Mouse (Mus musculus) heart, embryonic 11.5 days (tissue): ENCODE results near the gene Cfap73. TPM values are rescaled to one million over a fixed set of nuclear protein-coding genes. Genes with fewer than 3 reads are reported as not detected.

ENCODE experiments used
- ATAC-seq: fragments of 200-750 bp; cut with Nextera tagmentation; replicated peaks from 2 replicates; pipeline ENCODE4 v1.8.0; 2017; ENCODE audit warnings: moderate library complexity; ENCODE audit not compliant: insufficient number of reproducible peaks, low FRiP score, low TSS enrichment
- H3K27ac ChIP-seq: fragments of 300-500 bp; sonication (generic); 2 replicates; pipeline ENCODE4 v1.5.1; 2014; ENCODE audit warnings: mild to moderate bottlenecking, low read depth, low read length
- H3K27me3 ChIP-seq: fragments of 300-500 bp; sonication (generic); 2 replicates; pipeline ENCODE4 v1.6.1; 2014; ENCODE audit warnings: mild to moderate bottlenecking, low read length, mixed read lengths; ENCODE audit not compliant: control insufficient read depth, insufficient read depth
- H3K36me3 ChIP-seq: fragments of 300-500 bp; sonication (generic); 2 replicates; pipeline ENCODE4 v1.6.1; 2014; ENCODE audit warnings: mild to moderate bottlenecking, low read length, moderate library complexity, mixed read lengths; ENCODE audit not compliant: control insufficient read depth, insufficient read depth
- H3K4me1 ChIP-seq: fragments of 300-500 bp; sonication (generic); 2 replicates; pipeline ENCODE4 v1.6.1; 2014; ENCODE audit warnings: low read length; ENCODE audit not compliant: control insufficient read depth, insufficient read depth
- H3K4me2 ChIP-seq: fragments of 300-500 bp; sonication (generic); 2 replicates; pipeline ENCODE4 v1.6.1; 2014; ENCODE audit warnings: mild to moderate bottlenecking, moderate library complexity
- H3K4me3 ChIP-seq: fragments of 300-500 bp; sonication (generic); 2 replicates; pipeline ENCODE4 v1.5.1; 2014; ENCODE audit warnings: low read depth, low read length
- H3K9ac ChIP-seq: fragments of 300-500 bp; sonication (generic); 2 replicates; pipeline ENCODE4 v1.6.1; 2014; ENCODE audit warnings: mild to moderate bottlenecking, low read depth, low read length, moderate library complexity
- H3K9me3 ChIP-seq: fragments of 300-500 bp; sonication (generic); replicated peaks from 2 replicates; pipeline ENCODE4 v1.6.1; 2016; ENCODE audit warnings: low read length; ENCODE audit not compliant: control insufficient read depth
- WGBS: fragments of 180-500 bp; shearing (Covaris S2); extraction: QIAGEN DNeasy Blood & Tissue Kit; methylation state at CpG from one replicate; pipeline ENCODE4 v1.1.7; 2014; ENCODE audit not compliant: insufficient replicate concordance; 5-methylcytosine and 5-hydroxymethylcytosine counted together
- polyA plus RNA-seq: library from polyadenylated mRNA; unstranded; fragments of >200 nt; fragmentation: Nextera tagmentation; extraction: Ambion mirVana; gene quantifications from 2 replicates; pipeline ENCODE4 v1.2.1, GENCODE M21; 2014

Gene Cfap73
- polyA plus RNA-seq, 1 experiment from 2014 or later: not detected

DNA sequence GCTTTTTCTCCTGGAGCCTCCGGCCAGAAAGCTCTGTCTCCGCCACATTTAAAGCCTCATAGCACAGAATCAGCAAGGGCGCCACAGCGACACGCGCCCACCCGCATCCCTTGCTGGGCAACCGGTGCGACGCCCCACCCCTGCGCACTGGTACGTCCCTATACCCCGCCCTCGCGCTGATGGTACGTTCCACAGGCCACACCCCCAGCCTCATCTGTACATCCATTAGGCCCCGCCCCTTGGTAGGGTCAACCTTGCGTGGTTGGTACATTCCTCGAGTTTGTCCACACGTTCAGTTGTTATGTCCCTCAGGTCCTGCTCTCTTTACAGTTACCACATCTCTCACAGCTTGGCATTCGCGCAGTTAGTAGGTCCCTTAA lies 21.6 kb downstream of the Cfap73 start, which contains the start of the genes Rita1 and Ddx54:
Gene Rita1 (minus strand): TSS at position 148 of the 380 bp plus-strand sequence.
Gene Ddx54 (plus strand): TSS at position 298 of the 380 bp plus-strand sequence.
- H3K4me1 ChIP-seq: peaks cover 11% of the 10 kb centered on the region
- WGBS: under 1% methylated on average over 22 of the region's 22 CpGs
- peaks cover 9% of the 10 kb centered on the region; the same call in 1 of the 2 replicates for H3K36me3 ChIP-seq
- no peaks in the 10 kb centered on the region for H3K9me3 ChIP-seq
- peak within 1 kb of the TSS; percentile 85 for H3K4me2 ChIP-seq
- ATAC-seq: peak; percentile 87
- H3K9ac ChIP-seq: peak within 1 kb of the TSS; percentile 82
- H3K4me3 ChIP-seq: peak within 1 kb of the TSS; percentile 82
- peak within 1 kb of the TSS; percentile 85 for H3K27ac ChIP-seq
- H3K27me3 ChIP-seq: no peaks in the 10 kb centered on the region

DNA sequence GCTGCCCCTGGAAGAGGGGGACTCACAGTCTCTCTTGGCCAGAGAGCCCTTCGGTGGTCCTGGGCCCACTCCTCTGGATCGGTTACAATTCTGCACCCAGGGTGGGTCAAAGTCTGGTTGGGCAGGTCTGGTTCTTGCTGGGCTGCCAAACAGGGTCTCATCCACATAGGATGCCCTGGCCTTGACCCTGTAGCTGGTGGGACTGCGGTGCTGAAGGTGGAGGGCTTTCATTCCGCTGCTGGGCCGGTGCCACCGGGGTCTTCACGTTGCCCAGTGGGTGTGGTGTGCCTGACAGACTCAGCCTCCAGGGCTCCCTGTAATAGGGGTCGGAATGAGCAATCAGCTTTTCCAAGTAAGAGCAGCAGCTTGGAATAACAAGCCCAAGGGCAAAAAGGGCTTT lies 22.6 kb downstream of the Cfap73 start:
- no peaks in the 10 kb centered on the region for H3K9me3 ChIP-seq
- no peak for ATAC-seq
- peak overlapping the region; percentile 77 for H3K9ac ChIP-seq
- no peak overlapping the region for H3K27ac ChIP-seq
- H3K4me1 ChIP-seq: peaks cover 11% of the 10 kb centered on the region
- H3K27me3 ChIP-seq: no peaks in the 10 kb centered on the region
- 57% methylated on average over 8 of the region's 8 CpGs for whole genome bisulfite sequencing
- peak overlapping the region; percentile 82 for H3K4me3 ChIP-seq
- H3K4me2 ChIP-seq: peak overlapping the region; percentile 85
- H3K36me3 ChIP-seq: peaks cover 3% of the 10 kb centered on the region; the same call in 1 of the 2 replicates

DNA sequence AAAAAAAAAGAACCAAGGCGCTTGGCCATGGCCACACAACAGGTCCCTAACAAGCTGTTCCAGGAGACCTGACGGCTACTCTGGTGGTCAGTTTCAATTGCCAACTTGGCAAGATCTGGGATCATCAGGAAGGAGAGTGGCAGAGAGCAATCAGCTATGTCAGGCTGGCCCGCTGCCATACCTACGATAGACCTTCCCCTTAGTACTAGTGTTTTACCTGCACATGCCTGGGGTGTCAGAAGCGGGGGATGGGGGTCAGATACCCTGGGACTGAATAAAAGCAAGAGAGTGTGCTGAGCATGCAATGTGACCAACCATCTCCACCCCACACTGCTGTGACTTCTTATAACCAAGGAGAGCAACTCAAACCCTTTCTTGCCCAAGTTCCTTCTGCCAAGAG lies 23.1 kb downstream of the Cfap73 start:
- no peak overlapping the region for H3K27ac ChIP-seq
- peaks cover 11% of the 10 kb centered on the region for H3K4me1 ChIP-seq
- H3K9ac ChIP-seq: no peak overlapping the region
- no peak for ATAC-seq
- peak overlapping the region; percentile 85 for H3K4me2 ChIP-seq
- H3K27me3 ChIP-seq: no peaks in the 10 kb centered on the region
- H3K36me3 ChIP-seq: peaks cover 3% of the 10 kb centered on the region; the same call in 1 of the 2 replicates
- 94% methylated on average over 5 of the region's 5 CpGs for WGBS
- H3K4me3 ChIP-seq: no peak overlapping the region
- no peaks in the 10 kb centered on the region for H3K9me3 ChIP-seq

DNA sequence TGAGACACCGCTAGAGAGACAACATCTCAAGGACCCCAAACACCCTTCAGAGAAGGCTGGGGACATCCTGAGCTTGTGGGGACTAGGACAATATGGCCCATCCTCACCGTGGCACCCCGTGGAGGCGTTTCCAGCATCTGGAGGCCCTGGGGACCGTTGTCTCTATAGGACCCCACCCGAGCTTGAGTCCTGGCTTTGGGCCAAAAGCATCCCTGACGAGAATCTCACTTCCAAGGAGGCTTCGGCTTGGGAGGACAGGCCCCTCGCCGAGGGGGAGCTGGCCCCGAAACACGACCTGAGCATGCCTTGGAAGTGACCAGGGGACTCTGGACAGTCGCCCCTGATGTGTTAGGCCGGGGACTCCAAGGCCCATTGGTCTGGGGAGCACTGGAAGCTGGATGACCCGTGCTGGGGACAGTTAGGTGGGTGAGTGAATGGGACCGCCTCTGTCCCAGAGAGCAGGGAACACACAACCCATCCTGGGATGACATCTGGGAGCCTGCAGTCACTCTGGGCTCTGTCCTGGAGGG lies 24.7 kb downstream of the Cfap73 start:
- ATAC-seq: no peak
- Histone ChIP-seq H3K27ac (no peak overlapping the region), H3K36me3 (no peaks in the 10 kb centered on the region), H3K4me3 (no peak overlapping the region), H3K9me3 (no peaks in the 10 kb centered on the region), H3K4me1 (peaks cover 15% of the 10 kb centered on the region), H3K4me2 (no peak overlapping the region), H3K9ac (no peak overlapping the region), H3K27me3 (no peaks in the 10 kb centered on the region)
- 84% methylated on average over 16 of the region's 16 CpGs for WGBS

DNA sequence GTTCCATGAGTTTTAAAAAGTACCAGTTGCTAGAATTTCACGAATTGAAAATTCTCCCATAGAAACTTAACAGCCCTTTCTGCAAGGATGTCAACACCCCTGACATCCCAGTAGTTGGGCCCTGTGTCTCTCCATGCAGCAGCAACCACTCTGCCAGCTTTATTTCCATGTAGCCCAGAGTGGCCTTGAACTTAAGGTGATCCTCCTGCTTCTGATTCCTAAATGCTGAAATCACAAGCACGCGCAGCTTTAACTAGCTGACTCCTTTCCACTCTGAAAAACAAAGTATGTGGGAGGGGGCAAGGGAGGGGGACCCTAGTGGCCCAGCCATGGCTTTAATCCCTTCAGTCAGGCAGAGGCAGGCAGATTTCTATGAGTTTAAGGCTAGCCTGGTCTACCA lies 26.7 kb downstream of the Cfap73 start:
- Histone ChIP-seq H3K9me3 (no peaks in the 10 kb centered on the region), H3K27me3 (no peaks in the 10 kb centered on the region; the same call in 1 of the 2 replicates), H3K4me2 (no peak overlapping the region), H3K4me3 (no peak overlapping the region), H3K27ac (no peak overlapping the region), H3K36me3 (no peaks in the 10 kb centered on the region), H3K4me1 (peaks cover 10% of the 10 kb centered on the region), H3K9ac (no peak overlapping the region)
- ATAC-seq: no peak
- WGBS: 68% methylated on average over 3 of the region's 3 CpGs

DNA sequence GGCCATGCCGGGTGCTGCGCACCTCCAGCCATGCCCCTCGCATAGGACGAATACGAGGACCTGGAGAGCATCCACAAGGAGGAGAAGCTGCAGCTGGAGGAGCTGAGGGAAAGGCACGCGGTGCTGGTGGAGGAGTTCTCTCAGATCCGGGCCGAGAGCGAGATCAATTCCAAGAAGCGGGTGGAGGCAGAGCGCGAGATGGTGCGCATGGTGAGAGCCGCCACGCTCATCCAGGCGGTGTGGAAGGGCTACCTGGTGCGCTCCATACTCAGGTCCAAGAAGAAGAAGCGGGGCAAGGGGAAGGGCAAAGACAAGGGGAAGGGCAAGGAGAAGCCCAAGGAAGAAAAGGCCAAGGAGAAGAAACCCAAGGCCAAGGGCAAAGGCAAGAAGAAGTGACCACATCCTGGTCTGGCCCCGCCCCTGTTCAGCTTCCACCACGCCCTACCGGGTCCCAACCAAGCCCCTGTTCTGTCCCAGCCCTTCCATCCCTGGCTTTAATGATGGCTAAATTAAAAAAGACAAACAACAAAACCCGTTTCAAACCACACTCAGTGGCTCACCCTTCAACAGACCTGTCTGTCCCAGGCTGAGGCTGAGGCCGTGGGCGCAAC lies 27.3 kb downstream of the Cfap73 start:
- no peak overlapping the region for H3K4me3 ChIP-seq
- 59% methylated on average over 25 of the region's 25 CpGs for WGBS
- H3K36me3 ChIP-seq: no peaks in the 10 kb centered on the region
- no peaks in the 10 kb centered on the region for H3K9me3 ChIP-seq
- no peak for ATAC-seq
- H3K4me2 ChIP-seq: no peak overlapping the region
- H3K4me1 ChIP-seq: peaks cover 10% of the 10 kb centered on the region
- H3K27ac ChIP-seq: no peak overlapping the region
- H3K27me3 ChIP-seq: no peaks in the 10 kb centered on the region; the same call in 1 of the 2 replicates
- no peak overlapping the region for H3K9ac ChIP-seq

DNA sequence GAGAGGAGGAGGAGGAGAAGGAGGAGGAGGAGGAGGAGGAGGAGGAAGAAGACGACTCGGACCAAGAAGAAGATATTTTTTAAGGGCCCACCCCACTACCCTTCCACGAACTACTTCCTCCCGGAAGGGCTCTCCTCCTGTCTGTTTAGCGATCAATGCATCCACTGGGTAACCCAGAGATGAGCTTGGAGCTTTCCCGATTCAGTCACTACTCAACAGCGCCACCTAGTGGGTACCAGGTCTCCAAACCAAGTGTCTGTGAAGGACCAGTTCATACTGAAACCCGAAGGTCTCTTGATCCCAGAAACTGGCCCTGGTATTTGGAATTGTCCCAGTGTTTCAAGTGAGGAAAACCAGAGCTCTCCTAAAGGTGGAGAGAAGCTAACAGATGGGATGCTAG lies 28.3 kb downstream of the Cfap73 start:
- H3K4me1 ChIP-seq: peaks cover 11% of the 10 kb centered on the region; the same call in 1 of the 2 replicates
- H3K27me3 ChIP-seq: peaks cover under 1% of the 10 kb centered on the region; the same call in 1 of the 2 replicates
- H3K36me3 ChIP-seq: no peaks in the 10 kb centered on the region
- peak overlapping the region; percentile 33 for H3K4me3 ChIP-seq
- peak overlapping the region; percentile 66 for H3K4me2 ChIP-seq
- no peak overlapping the region for H3K27ac ChIP-seq
- WGBS: 1% methylated on average over 8 of the region's 8 CpGs
- no peak overlapping the region for H3K9ac ChIP-seq
- 0 out of 2 replicates have a peak, but pooled peaks have one; percentile 22 for ATAC-seq
- H3K9me3 ChIP-seq: no peaks in the 10 kb centered on the region

DNA sequence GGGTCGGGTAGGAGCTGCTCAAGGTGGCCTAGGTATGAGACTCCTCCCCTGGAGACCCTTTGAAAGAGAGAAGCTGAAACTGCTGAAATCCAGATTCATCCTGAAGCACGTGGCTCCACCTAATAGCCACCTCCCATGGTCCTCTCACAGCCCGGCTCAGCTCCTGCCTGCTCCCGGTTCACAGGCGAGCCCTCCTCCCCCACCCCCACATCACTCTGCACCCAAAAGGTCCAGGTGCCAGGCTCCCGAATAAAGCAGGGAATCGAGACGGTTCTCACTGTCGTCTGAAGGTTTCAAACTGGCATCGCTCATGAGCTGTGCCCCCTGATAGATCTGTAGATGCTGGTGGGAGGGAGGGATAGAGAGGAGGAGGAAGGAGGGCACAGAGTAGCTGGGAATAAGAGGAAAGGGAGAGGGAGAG lies 28.8 kb downstream of the Cfap73 start:
- ATAC-seq: no peak; the same call in 1 of the 2 replicates

More for the DNA sequence above, 28.8 kb downstream of the Cfap73 start:
- peak overlapping the region; percentile 63 for H3K9ac ChIP-seq
- H3K36me3 ChIP-seq: no peaks in the 10 kb centered on the region
- H3K4me2 ChIP-seq: peak overlapping the region; percentile 66
- no peak overlapping the region for H3K27ac ChIP-seq
- no peaks in the 10 kb centered on the region for H3K9me3 ChIP-seq
- H3K27me3 ChIP-seq: peaks cover 5% of the 10 kb centered on the region; the same call in 1 of the 2 replicates
- 2% methylated on average over 10 of the region's 10 CpGs for WGBS
- H3K4me3 ChIP-seq: peak overlapping the region; percentile 33
- peaks cover 16% of the 10 kb centered on the region; the same call in 1 of the 2 replicates for H3K4me1 ChIP-seq
